Mouse (Mus musculus): Measurements from ENCODE around the gene Calr3. TPM values are rescaled to one million over a fixed set of nuclear protein-coding genes. Genes with fewer than 3 reads are reported as not detected.

Calr3 gene
- total and polyA plus RNA-seq, 3 experiments, result 5.7 to 25.1 (median 20.3) TPM

GRCm38 (mm10) chr8:72453904-72454303 is 10.2 kb upstream of the Calr3 start:
- H3K4me3 ChIP-seq, result no peak overlapping the region
- H3K27me3 ChIP-seq (ENCODE audit: control insufficient read depth, insufficient read depth, low read length), result no peaks in the 10 kb centered on the region
- H3K4me1 ChIP-seq (ENCODE audit: control insufficient read depth, insufficient read depth, low read length), result no peaks in the 10 kb centered on the region
- no peaks in the 10 kb centered on the region for H3K79me2 ChIP-seq (replicated peaks; ENCODE audit: control insufficient read depth, insufficient read depth, low read length)
- no peak for DNase-seq
- intact Hi-C loops (cut with DNase I), result no loop called here
- 97% methylated on average over 2 of the region's 2 CpGs for WGBS
- no peak overlapping the region for H3K9ac ChIP-seq (ENCODE audit: low read depth, low read length)
- H3K27ac ChIP-seq, result no peak overlapping the region
- 0 out of 2 replicates have a peak, but pooled peaks have one; percentile 11 for TF ChIP-seq CTCF (IDR thresholded peaks at IDR 0.05)
- no peak for TF ChIP-seq POLR2A (IDR thresholded peaks at IDR 0.05; ENCODE audit: insufficient read depth, low read depth, low read length)
- H3K36me3 ChIP-seq (ENCODE audit: control insufficient read depth, insufficient read depth, low read length), result no peaks in the 10 kb centered on the region

GRCm38 (mm10) chr8:72451516-72451915 is 7.8 kb upstream of the Calr3 start:
- H3K4me1 ChIP-seq (ENCODE audit: control insufficient read depth, insufficient read depth, low read length), result no peaks in the 10 kb centered on the region
- H3K36me3 ChIP-seq (ENCODE audit: control insufficient read depth, insufficient read depth, low read length), result no peaks in the 10 kb centered on the region
- TF ChIP-seq EP300 (IDR thresholded peaks at IDR 0.05; ENCODE audit: insufficient read depth, low read depth, low read length), result no peak
- TF ChIP-seq POLR2A (IDR thresholded peaks at IDR 0.05; ENCODE audit: insufficient read depth, low read depth, low read length), result no peak
- no peak for TF ChIP-seq CTCF (IDR thresholded peaks at IDR 0.05)
- no peak for DNase-seq
- intact Hi-C loops (cut with DNase I), result no loop called here
- no peaks in the 10 kb centered on the region for H3K27me3 ChIP-seq (ENCODE audit: control insufficient read depth, insufficient read depth, low read length)
- 80% methylated on average over 8 of the region's 8 CpGs for WGBS
- no peaks in the 10 kb centered on the region for H3K79me2 ChIP-seq (replicated peaks; ENCODE audit: control insufficient read depth, insufficient read depth, low read length)
- H3K27ac ChIP-seq, result no peak overlapping the region
- H3K9ac ChIP-seq (ENCODE audit: low read depth, low read length), result no peak overlapping the region
- H3K4me3 ChIP-seq, result no peak overlapping the region

- Histone ChIP-seq H3K79me2 (replicated peaks; ENCODE audit: control insufficient read depth, insufficient read depth, low read length) (no peaks in the 10 kb centered on the region), H3K27me3 (ENCODE audit: control insufficient read depth, insufficient read depth, low read length) (no peaks in the 10 kb centered on the region), H3K4me3 (no peak overlapping the region), H3K9ac (ENCODE audit: low read depth, low read length) (no peak overlapping the region), H3K27ac (no peak overlapping the region), H3K36me3 (ENCODE audit: control insufficient read depth, insufficient read depth, low read length) (no peaks in the 10 kb centered on the region), H3K4me1 (ENCODE audit: control insufficient read depth, insufficient read depth, low read length) (no peaks in the 10 kb centered on the region)
- TF ChIP-seq EP300 (IDR thresholded peaks at IDR 0.05; ENCODE audit: insufficient read depth, low read depth, low read length) (no peak), POLR2A (IDR thresholded peaks at IDR 0.05; ENCODE audit: insufficient read depth, low read depth, low read length) (no peak), CTCF (IDR thresholded peaks at IDR 0.05) (no peak)
- WGBS, result 94% methylated on average over 6 of the region's 6 CpGs
- intact Hi-C loops (cut with DNase I), result loop anchor here (2.0 to 10.0 kb wide), 2 partner anchors 24 to 280 kb away; partner anchors contain the start of genes Eps15l1 and Sin3b
- DNase-seq, result peak in 1 of 2 experiments; percentile 23
These were observed 1.4 kb upstream of the Calr3 start for GRCm38 (mm10) chr8:72445071-72445470.

GRCm38 (mm10) chr8:72443994-72444350 is 302 bp upstream of the Calr3 start:
- Histone ChIP-seq H3K4me1 (ENCODE audit: control insufficient read depth, insufficient read depth, low read length) (no peaks in the 10 kb centered on the region), H3K9ac (ENCODE audit: low read depth, low read length) (peak overlapping the region; percentile 73), H3K79me2 (replicated peaks; ENCODE audit: control insufficient read depth, insufficient read depth, low read length) (no peaks in the 10 kb centered on the region), H3K36me3 (ENCODE audit: control insufficient read depth, insufficient read depth, low read length) (no peaks in the 10 kb centered on the region), H3K4me3 (peak overlapping the region; percentile 58), H3K27ac (peak overlapping the region; percentile 75), H3K27me3 (ENCODE audit: control insufficient read depth, insufficient read depth, low read length) (no peaks in the 10 kb centered on the region)
- intact Hi-C loops (cut with DNase I), result loop anchor here (2.0 to 10.0 kb wide), 3 partner anchors 23 to 281 kb away; partner anchors contain the start of genes Eps15l1 and Sin3b
- TF ChIP-seq POLR2A (IDR thresholded peaks at IDR 0.05; ENCODE audit: insufficient read depth, low read depth, low read length) (no peak), CTCF (IDR thresholded peaks at IDR 0.05) (no peak), EP300 (IDR thresholded peaks at IDR 0.05; ENCODE audit: insufficient read depth, low read depth, low read length) (no peak)
- WGBS, result 37% methylated on average over 6 of the region's 6 CpGs
- DNase-seq, result no peak

- Histone ChIP-seq H3K36me3 (ENCODE audit: control insufficient read depth, insufficient read depth, low read length) (no peaks in the 10 kb centered on the region), H3K27ac (no peak overlapping the region), H3K4me1 (ENCODE audit: control insufficient read depth, insufficient read depth, low read length) (peaks cover 2% of the 10 kb centered on the region; the same call in 1 of the 2 replicates), H3K4me3 (no peak overlapping the region), H3K9ac (ENCODE audit: low read depth, low read length) (no peak overlapping the region), H3K27me3 (ENCODE audit: control insufficient read depth, insufficient read depth, low read length) (no peaks in the 10 kb centered on the region), H3K79me2 (replicated peaks; ENCODE audit: control insufficient read depth, insufficient read depth, low read length) (no peaks in the 10 kb centered on the region)
- TF ChIP-seq EP300 (IDR thresholded peaks at IDR 0.05; ENCODE audit: insufficient read depth, low read depth, low read length) (no peak), POLR2A (IDR thresholded peaks at IDR 0.05; ENCODE audit: insufficient read depth, low read depth, low read length) (no peak), CTCF (IDR thresholded peaks at IDR 0.05) (no peak)
- DNase-seq, result no peak
- WGBS, result 74% methylated on average over 8 of the region's 8 CpGs
- intact Hi-C loops (cut with DNase I), result no loop called here
These were observed 5.2 kb downstream of the Calr3 start for GRCm38 (mm10) chr8:72438248-72439015.

- Histone ChIP-seq H3K9ac (ENCODE audit: low read depth, low read length) (no peak overlapping the region), H3K36me3 (ENCODE audit: control insufficient read depth, insufficient read depth, low read length) (no peaks in the 10 kb centered on the region), H3K79me2 (replicated peaks; ENCODE audit: control insufficient read depth, insufficient read depth, low read length) (no peaks in the 10 kb centered on the region), H3K27me3 (ENCODE audit: control insufficient read depth, insufficient read depth, low read length) (no peaks in the 10 kb centered on the region), H3K4me3 (no peak overlapping the region), H3K27ac (peak overlapping the region; percentile 72), H3K4me1 (ENCODE audit: control insufficient read depth, insufficient read depth, low read length) (peaks cover 2% of the 10 kb centered on the region; the same call in 1 of the 2 replicates)
- DNase-seq, result peak; percentile 75 to 82
- TF ChIP-seq POLR2A (IDR thresholded peaks at IDR 0.05; ENCODE audit: insufficient read depth, low read depth, low read length) (no peak), CTCF (IDR thresholded peaks at IDR 0.05) (no peak), EP300 (IDR thresholded peaks at IDR 0.05; ENCODE audit: insufficient read depth, low read depth, low read length) (peak; percentile 87)
- intact Hi-C loops (cut with DNase I), result no loop called here
- WGBS, result 0% methylated on average over 2 of the region's 2 CpGs
These were observed 8.7 kb downstream of the Calr3 start for GRCm38 (mm10) chr8:72434952-72435351.
